Mouse (Mus musculus) forebrain, embryonic 16.5 days (tissue): ENCODE measurements around the gene Tnk2. TPM values are rescaled to one million over a fixed set of nuclear protein-coding genes. Genes with fewer than 3 reads are reported as not detected.

ENCODE experiments used
- ATAC-seq: fragments of 200-750 bp; cut with Nextera tagmentation; 2 replicates; pipeline ENCODE4 v1.8.0; 2017; ENCODE audit warnings: mild to moderate bottlenecking, moderate library complexity
- H3K27ac ChIP-seq: fragments of 300-500 bp; sonication (generic); 2 replicates; pipeline ENCODE4 v1.5.1; 2014; ENCODE audit warnings: low read length, control low read depth
- H3K27me3 ChIP-seq: fragments of 300-500 bp; sonication (generic); replicated peaks from 2 replicates; pipeline ENCODE4 v1.6.1; 2014; ENCODE audit warnings: low read length; ENCODE audit not compliant: control insufficient read depth, insufficient read depth
- H3K36me3 ChIP-seq: fragments of 300-500 bp; sonication (generic); 2 replicates; pipeline ENCODE4 v1.6.1; 2014; ENCODE audit not compliant: control insufficient read depth, insufficient read depth
- H3K4me1 ChIP-seq: fragments of 300-500 bp; sonication (generic); replicated peaks from 2 replicates; pipeline ENCODE4 v1.6.1; 2014; ENCODE audit warnings: low read length; ENCODE audit not compliant: control insufficient read depth, insufficient read depth
- H3K4me2 ChIP-seq: fragments of 300-500 bp; sonication (generic); 2 replicates; pipeline ENCODE4 v1.6.1; 2014; ENCODE audit warnings: mild to moderate bottlenecking, low read length, control low read depth
- H3K4me3 ChIP-seq: fragments of 300-500 bp; sonication (generic); replicated peaks from 2 replicates; pipeline ENCODE4 v1.5.1; 2014; ENCODE audit warnings: mild to moderate bottlenecking, low read length, control low read depth
- H3K9ac ChIP-seq: fragments of 300-500 bp; sonication (generic); replicated peaks from 2 replicates; pipeline ENCODE4 v1.6.1; 2014; ENCODE audit warnings: low read depth, low read length, control low read depth
- H3K9me3 ChIP-seq: fragments of 300-500 bp; sonication (generic); 2 replicates; pipeline ENCODE4 v1.6.1; 2016; ENCODE audit warnings: low read length; ENCODE audit not compliant: control insufficient read depth
- WGBS: fragments of 180-500 bp; shearing (Covaris S2); extraction: QIAGEN DNeasy Blood & Tissue Kit; methylation state at CpG from one replicate; pipeline ENCODE4 v1.1.7; 2014; 5-methylcytosine and 5-hydroxymethylcytosine counted together
- polyA plus RNA-seq: library from polyadenylated mRNA; unstranded; fragments of >200 nt; fragmentation: Nextera tagmentation; extraction: Ambion mirVana; gene quantifications from 2 replicates; pipeline ENCODE4 v1.2.1, GENCODE M21; 2015

Gene Tnk2
- polyA plus RNA-seq: 15.0 and 21.9 TPM in 2 replicates

DNA sequence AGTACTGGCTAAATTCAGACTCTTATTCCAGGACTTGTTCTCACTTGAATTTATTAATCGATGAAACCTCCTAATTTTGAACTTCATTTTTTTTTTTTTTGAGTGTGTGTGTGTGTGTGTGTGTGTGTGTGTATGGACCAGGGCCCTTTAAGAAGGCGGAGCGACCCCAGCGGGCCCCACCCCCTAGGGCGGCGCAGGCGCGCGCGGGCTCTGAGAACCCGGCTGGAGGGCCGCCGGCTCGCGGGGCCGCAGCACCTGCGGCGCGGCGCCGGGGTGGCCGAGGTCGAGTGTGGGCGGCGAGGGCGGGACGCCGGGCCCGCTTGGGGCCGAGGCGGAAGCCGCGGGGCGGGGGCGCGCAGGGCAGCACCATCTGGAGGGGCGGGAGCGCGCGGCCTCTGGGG is at the start of gene Tnk2:
TSS of gene Tnk2 (plus strand) at position 214 of the 401 bp plus-strand sequence.
- no peaks in the 10 kb centered on the region for H3K27me3 ChIP-seq
- H3K9me3 ChIP-seq: no peaks in the 10 kb centered on the region
- WGBS: under 1% methylated on average over 29 of the region's 40 CpGs
- peak within 1 kb of the TSS; percentile 84 for H3K27ac ChIP-seq
- peaks cover 23% of the 10 kb centered on the region for H3K4me1 ChIP-seq
- H3K36me3 ChIP-seq: no peaks in the 10 kb centered on the region
- peak within 1 kb of the TSS; percentile 83 for H3K4me2 ChIP-seq
- ATAC-seq: peak; percentile 92
- peak within 1 kb of the TSS; percentile 89 for H3K4me3 ChIP-seq
- H3K9ac ChIP-seq: peak within 1 kb of the TSS; percentile 91

DNA sequence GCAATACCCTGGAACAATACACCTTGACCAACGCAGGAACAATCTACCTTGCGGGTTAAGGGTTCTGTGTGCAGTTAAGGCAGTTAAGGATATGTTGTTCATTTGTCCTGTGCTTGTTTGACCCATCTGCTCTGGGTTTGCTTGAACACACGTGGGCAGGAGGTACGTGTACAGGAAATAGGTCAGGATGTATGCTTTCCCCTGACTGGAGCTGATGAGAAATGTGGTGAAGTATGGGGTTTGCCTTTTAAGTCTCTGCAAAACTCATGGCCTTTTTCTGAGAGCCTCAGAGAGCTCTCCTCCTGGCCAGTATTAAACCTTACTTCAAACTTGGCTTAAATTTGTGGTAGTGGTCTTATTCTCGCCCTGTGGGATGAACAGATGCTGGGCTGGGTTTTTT is 49.8 kb upstream of the Tnk2 start:
- no peaks in the 10 kb centered on the region for H3K4me1 ChIP-seq
- H3K27ac ChIP-seq: no peak overlapping the region
- H3K27me3 ChIP-seq: no peaks in the 10 kb centered on the region
- H3K4me3 ChIP-seq: no peak overlapping the region
- ATAC-seq: no peak
- no peaks in the 10 kb centered on the region for H3K36me3 ChIP-seq
- H3K4me2 ChIP-seq: no peak overlapping the region
- H3K9me3 ChIP-seq: no peaks in the 10 kb centered on the region
- H3K9ac ChIP-seq: no peak overlapping the region
- WGBS: 80% methylated on average over 5 of the region's 5 CpGs

DNA sequence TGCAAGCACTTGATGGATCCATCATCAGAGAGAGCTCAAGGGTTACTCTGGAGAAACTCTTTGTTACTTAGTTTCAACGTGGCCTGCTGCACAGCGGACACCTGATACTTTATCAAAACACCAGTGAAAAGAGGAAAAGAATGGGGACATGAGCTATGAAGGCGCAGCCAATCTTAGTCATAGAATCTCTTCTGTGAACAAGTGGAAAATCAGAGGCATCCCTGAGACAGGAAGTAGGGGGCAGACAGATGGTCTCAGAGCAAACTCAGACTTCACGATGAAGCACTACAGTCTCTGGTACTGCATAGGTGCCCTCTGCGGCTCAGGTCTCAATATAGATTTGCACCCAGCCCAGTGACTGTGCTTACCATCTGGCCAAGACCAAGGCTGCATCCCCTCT is 49.0 kb upstream of the Tnk2 start:
- 85% methylated on average over 5 of the region's 5 CpGs for WGBS
- H3K27ac ChIP-seq: no peak overlapping the region
- H3K4me2 ChIP-seq: no peak overlapping the region
- no peak for ATAC-seq
- H3K27me3 ChIP-seq: no peaks in the 10 kb centered on the region
- H3K9me3 ChIP-seq: no peaks in the 10 kb centered on the region
- no peak overlapping the region for H3K4me3 ChIP-seq
- H3K9ac ChIP-seq: no peak overlapping the region
- H3K36me3 ChIP-seq: no peaks in the 10 kb centered on the region
- H3K4me1 ChIP-seq: no peaks in the 10 kb centered on the region

DNA sequence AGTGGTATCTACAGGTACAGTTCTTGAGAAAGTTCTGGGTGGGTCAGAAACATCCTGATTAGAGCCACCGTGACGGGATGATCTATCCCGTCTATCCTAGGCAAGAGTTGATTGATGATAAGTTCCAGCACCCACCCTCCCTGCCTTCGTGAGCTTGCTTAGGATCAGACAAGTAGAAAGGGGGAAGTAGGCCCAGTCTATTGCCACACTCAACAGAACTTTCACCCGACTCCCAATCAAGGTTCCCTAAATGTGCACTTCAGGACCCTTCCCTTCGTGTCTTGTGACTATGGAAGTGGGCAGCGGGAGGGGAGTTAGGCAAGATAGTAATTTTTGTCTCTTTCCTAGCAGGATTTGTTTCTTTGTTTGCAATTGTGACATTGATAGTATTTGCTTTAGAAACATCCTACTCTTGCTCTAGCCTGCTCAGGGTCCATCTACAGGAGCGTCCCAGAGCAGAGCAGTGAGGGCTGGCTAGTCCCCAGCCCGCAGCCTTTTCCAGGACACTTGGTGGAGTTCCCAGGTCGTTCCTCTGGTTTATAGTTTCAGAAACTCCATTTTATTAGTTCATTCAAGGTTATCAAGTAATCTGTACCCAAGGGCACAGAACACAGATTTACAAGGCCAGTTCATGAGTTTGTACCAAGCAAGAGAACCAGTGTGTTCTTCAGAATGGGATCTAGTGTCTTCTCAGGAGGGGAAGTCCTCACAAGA is 48.4 kb upstream of the Tnk2 start:
- H3K4me2 ChIP-seq: no peak overlapping the region
- WGBS: 89% methylated on average over 10 of the region's 10 CpGs
- H3K4me3 ChIP-seq: no peak overlapping the region
- no peaks in the 10 kb centered on the region for H3K27me3 ChIP-seq
- H3K9ac ChIP-seq: no peak overlapping the region
- ATAC-seq: no peak
- no peaks in the 10 kb centered on the region for H3K36me3 ChIP-seq
- H3K27ac ChIP-seq: no peak overlapping the region
- H3K4me1 ChIP-seq: no peaks in the 10 kb centered on the region
- no peaks in the 10 kb centered on the region for H3K9me3 ChIP-seq

GRCm38 (mm10) chr16:32597909-32598381 is 45.7 kb upstream of the Tnk2 start:
- Histone ChIP-seq H3K4me1 (no peaks in the 10 kb centered on the region), H3K4me3 (no peak overlapping the region), H3K27ac (no peak overlapping the region), H3K9ac (no peak overlapping the region), H3K4me2 (no peak overlapping the region), H3K27me3 (no peaks in the 10 kb centered on the region), H3K36me3 (no peaks in the 10 kb centered on the region), H3K9me3 (no peaks in the 10 kb centered on the region)
- WGBS: 31% methylated on average over 4 of the region's 4 CpGs
- ATAC-seq: no peak

- no peaks in the 10 kb centered on the region for H3K27me3 ChIP-seq
Measured at GRCm38 (mm10) chr16:32599151-32599550, 44.5 kb upstream of the Tnk2 start.

GRCm38 (mm10) chr16:32602193-32602685 is 41.4 kb upstream of the Tnk2 start:
- H3K27ac ChIP-seq: no peak overlapping the region
- no peak overlapping the region for H3K4me3 ChIP-seq
- H3K4me2 ChIP-seq: no peak overlapping the region
- H3K4me1 ChIP-seq: no peaks in the 10 kb centered on the region
- no peak overlapping the region for H3K9ac ChIP-seq
- 88% methylated on average over 3 of the region's 3 CpGs for WGBS
- no peaks in the 10 kb centered on the region for H3K27me3 ChIP-seq
- no peaks in the 10 kb centered on the region for H3K36me3 ChIP-seq
- no peak for ATAC-seq
- H3K9me3 ChIP-seq: no peaks in the 10 kb centered on the region

More at GRCm38 (mm10) chr16:32599151-32599550, 44.5 kb upstream of the Tnk2 start:
- H3K4me1 ChIP-seq: no peaks in the 10 kb centered on the region
- no peaks in the 10 kb centered on the region for H3K9me3 ChIP-seq
- H3K27ac ChIP-seq: no peak overlapping the region
- H3K4me2 ChIP-seq: no peak overlapping the region
- no peak overlapping the region for H3K9ac ChIP-seq
- no peak overlapping the region for H3K4me3 ChIP-seq
- no peak for ATAC-seq
- WGBS: 91% methylated on average over 1 of the region's 1 CpGs
- H3K36me3 ChIP-seq: no peaks in the 10 kb centered on the region

GRCm38 (mm10) chr16:32607562-32608343 is 35.9 kb upstream of the Tnk2 start:
- Histone ChIP-seq H3K36me3 (no peaks in the 10 kb centered on the region), H3K9me3 (no peaks in the 10 kb centered on the region), H3K27me3 (no peaks in the 10 kb centered on the region), H3K4me2 (peak overlapping the region; percentile 52), H3K27ac (no peak overlapping the region), H3K4me1 (peaks cover 13% of the 10 kb centered on the region), H3K9ac (no peak overlapping the region), H3K4me3 (no peak overlapping the region)
- no peak for ATAC-seq
- 68% methylated on average over 7 of the region's 7 CpGs for WGBS

DNA sequence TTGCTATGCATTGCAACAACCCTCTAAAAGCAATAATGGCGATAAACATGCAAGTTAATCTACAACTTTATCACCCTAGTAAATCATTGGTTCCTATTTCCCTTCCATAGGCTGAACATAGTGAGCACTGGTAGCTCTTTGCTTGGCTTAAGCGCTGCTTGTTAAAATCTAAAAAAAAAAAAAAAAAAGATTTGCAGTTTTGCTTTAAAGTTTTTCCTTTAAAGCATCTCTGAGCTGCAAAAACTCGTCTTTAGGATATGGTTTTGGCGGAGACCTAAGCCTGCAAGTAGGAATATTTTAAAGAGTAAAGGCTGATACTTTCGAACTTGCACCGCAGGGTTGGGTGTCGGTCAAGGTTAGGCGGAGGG is 35.3 kb upstream of the Tnk2 start:
- no peak for ATAC-seq
- Histone ChIP-seq H3K9me3 (no peaks in the 10 kb centered on the region), H3K4me2 (peak overlapping the region; percentile 52), H3K9ac (peak overlapping the region; percentile 35), H3K4me3 (peak overlapping the region; percentile 62), H3K27me3 (no peaks in the 10 kb centered on the region), H3K4me1 (peaks cover 13% of the 10 kb centered on the region), H3K27ac (peak overlapping the region; percentile 61), H3K36me3 (no peaks in the 10 kb centered on the region)
- WGBS: 13% methylated on average over 8 of the region's 8 CpGs
